1 mouse cellular context compared by ENCODE assay signal in the genomic region with DNA sequence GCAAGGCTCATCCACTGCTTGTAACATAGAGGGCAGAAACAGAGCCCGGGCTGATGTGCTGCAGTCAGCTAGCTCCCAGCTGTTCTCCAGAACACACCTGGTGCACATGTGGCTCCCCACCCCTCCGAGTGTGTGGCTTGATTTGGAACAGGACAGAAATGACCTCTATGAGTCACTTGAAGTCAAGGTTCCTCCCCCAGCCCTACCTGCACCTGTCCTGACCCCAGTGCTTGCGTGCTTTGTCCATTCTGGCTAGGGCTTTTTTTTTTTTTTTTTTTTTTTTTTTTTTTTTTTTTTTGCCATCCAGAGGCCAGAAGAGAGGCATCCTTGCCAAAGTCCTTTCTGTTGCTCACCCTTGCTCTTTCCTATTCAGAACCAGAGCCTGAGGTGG.
TF ChIP-seq lines count a peak whose summit lies in the region.

No protein-coding gene starts in this region.

TF ChIP-seq in CH12.LX, 34 proteins besides CTCF, POLR2A, EP300 and RAD21 (continued from another document):
- TF ChIP-seq TCF12 (IDR thresholded peaks at IDR 0.05; ENCODE audit: low read depth, low read length) (no peak), PAX5 (IDR thresholded peaks at IDR 0.05; ENCODE audit: low read length) (no peak), MAX (IDR thresholded peaks at IDR 0.05; ENCODE audit: low read length) (no peak), MYC (IDR thresholded peaks at IDR 0.05; ENCODE audit: low read depth, low read length) (no peak)
